Mouse (Mus musculus): Measurements from ENCODE around the gene Ctnnd1. TPM values are rescaled to one million over a fixed set of nuclear protein-coding genes. Genes with fewer than 3 reads are reported as not detected.

The Ctnnd1 gene
- polyA plus RNA-seq (2012; fragmentation: generic; extraction: Trizol): 79.9 TPM
- long read RNA-seq, experiment 1, partial matches to known transcripts: 3 of 20 reads
- long read RNA-seq, experiment 1, other reads (novel, unspliced or antisense): 17 of 20 reads
- long read RNA-seq, experiment 2, full-length matches to known transcripts: 14 of 142 reads
- long read RNA-seq, experiment 2, partial matches to known transcripts: 18 of 142 reads
- long read RNA-seq, experiment 2, other reads (novel, unspliced or antisense): 110 of 142 reads

GRCm38 (mm10) chr2:84650464-84651195 lies at the start of gene Ctnnd1:
TSS of gene Ctnnd1 (minus strand) at chr2:84650765.
- Histone ChIP-seq H3K36me3 (ENCODE audit: control insufficient read depth, insufficient read depth) (peaks cover 12% of the 10 kb centered on the region), H3K4me3 (ENCODE audit: insufficient read depth, poor library complexity, severe bottlenecking) (peak within 1 kb of the TSS; percentile 84), H3K79me2 (ENCODE audit: control insufficient read depth, insufficient read depth) (peaks cover 53% of the 10 kb centered on the region), H3K79me3 (ENCODE audit: low read depth) (peaks cover 47% of the 10 kb centered on the region), H3ac (ENCODE audit: control insufficient read depth, insufficient read length, low read depth) (peak within 1 kb of the TSS; percentile 80), H3K27me3 (ENCODE audit: control insufficient read depth, insufficient read depth, insufficient read length) (no peaks in the 10 kb centered on the region)
- TF ChIP-seq MYOD1 (IDR thresholded peaks at IDR 0.05; ENCODE audit: control insufficient read depth, insufficient read length, low read depth) (no peak), FOSL1 (IDR thresholded peaks at IDR 0.05; ENCODE audit: insufficient read depth, low read length, poor library complexity, severe bottlenecking) (no peak), CEBPB (IDR thresholded peaks at IDR 0.05; ENCODE audit: low read depth) (no peak), MYOG (IDR thresholded peaks at IDR 0.05; ENCODE audit: control insufficient read depth, extremely low read depth, insufficient read length) (no peak), USF1 (IDR thresholded peaks at IDR 0.05; ENCODE audit: low read depth) (no peak), MAX (IDR thresholded peaks at IDR 0.05) (no peak), CTCF (IDR thresholded peaks at IDR 0.05; ENCODE audit: control insufficient read depth, insufficient read depth, insufficient read length) (no peak)

- H3K36me3 ChIP-seq (ENCODE audit: control insufficient read depth, insufficient read depth): peaks cover 83% of the 10 kb centered on the region
- TF ChIP-seq FOSL1 (IDR thresholded peaks at IDR 0.05; ENCODE audit: insufficient read depth, low read length, poor library complexity, severe bottlenecking) (no peak), MYOG (IDR thresholded peaks at IDR 0.05; ENCODE audit: control insufficient read depth, extremely low read depth, insufficient read length) (no peak), CTCF (IDR thresholded peaks at IDR 0.05; ENCODE audit: control insufficient read depth, insufficient read depth, insufficient read length) (no peak), MAX (IDR thresholded peaks at IDR 0.05) (no peak), CEBPB (IDR thresholded peaks at IDR 0.05; ENCODE audit: low read depth) (no peak), MYOD1 (IDR thresholded peaks at IDR 0.05; ENCODE audit: control insufficient read depth, insufficient read length, low read depth) (no peak), USF1 (IDR thresholded peaks at IDR 0.05; ENCODE audit: low read depth) (no peak)
- H3ac ChIP-seq (ENCODE audit: control insufficient read depth, insufficient read length, low read depth): no peak overlapping the region
- H3K79me2 ChIP-seq (ENCODE audit: control insufficient read depth, insufficient read depth): no peaks in the 10 kb centered on the region
- H3K27me3 ChIP-seq (ENCODE audit: control insufficient read depth, insufficient read depth, insufficient read length): no peaks in the 10 kb centered on the region
- H3K79me3 ChIP-seq (ENCODE audit: low read depth): no peaks in the 10 kb centered on the region
- no peak overlapping the region for H3K4me3 ChIP-seq (ENCODE audit: insufficient read depth, poor library complexity, severe bottlenecking)
Measured at GRCm38 (mm10) chr2:84695007-84695695, 44.6 kb upstream of the Ctnnd1 start.

- no peaks in the 10 kb centered on the region for H3K79me3 ChIP-seq (ENCODE audit: low read depth)
- no peak overlapping the region for H3ac ChIP-seq (ENCODE audit: control insufficient read depth, insufficient read length, low read depth)
- H3K36me3 ChIP-seq (ENCODE audit: control insufficient read depth, insufficient read depth): peaks cover 95% of the 10 kb centered on the region
- H3K79me2 ChIP-seq (ENCODE audit: control insufficient read depth, insufficient read depth): no peaks in the 10 kb centered on the region
- TF ChIP-seq MYOD1 (IDR thresholded peaks at IDR 0.05; ENCODE audit: control insufficient read depth, insufficient read length, low read depth) (no peak), USF1 (IDR thresholded peaks at IDR 0.05; ENCODE audit: low read depth) (no peak), CTCF (IDR thresholded peaks at IDR 0.05; ENCODE audit: control insufficient read depth, insufficient read depth, insufficient read length) (no peak), MYOG (IDR thresholded peaks at IDR 0.05; ENCODE audit: control insufficient read depth, extremely low read depth, insufficient read length) (no peak), FOSL1 (IDR thresholded peaks at IDR 0.05; ENCODE audit: insufficient read depth, low read length, poor library complexity, severe bottlenecking) (no peak), CEBPB (IDR thresholded peaks at IDR 0.05; ENCODE audit: low read depth) (no peak), MAX (IDR thresholded peaks at IDR 0.05) (no peak)
- H3K4me3 ChIP-seq (ENCODE audit: insufficient read depth, poor library complexity, severe bottlenecking): no peak overlapping the region
- H3K27me3 ChIP-seq (ENCODE audit: control insufficient read depth, insufficient read depth, insufficient read length): no peaks in the 10 kb centered on the region
Measured at GRCm38 (mm10) chr2:84690050-84690449, 39.5 kb upstream of the Ctnnd1 start.

GRCm38 (mm10) chr2:84688080-84688844 lies 37.7 kb upstream of the Ctnnd1 start:
- no peak overlapping the region for H3ac ChIP-seq (ENCODE audit: control insufficient read depth, insufficient read length, low read depth)
- H3K79me2 ChIP-seq (ENCODE audit: control insufficient read depth, insufficient read depth): no peaks in the 10 kb centered on the region
- no peaks in the 10 kb centered on the region for H3K79me3 ChIP-seq (ENCODE audit: low read depth)
- H3K36me3 ChIP-seq (ENCODE audit: control insufficient read depth, insufficient read depth): peaks cover 81% of the 10 kb centered on the region
- no peaks in the 10 kb centered on the region for H3K27me3 ChIP-seq (ENCODE audit: control insufficient read depth, insufficient read depth, insufficient read length)
- TF ChIP-seq CEBPB (IDR thresholded peaks at IDR 0.05; ENCODE audit: low read depth): no peak
- no peak for TF ChIP-seq FOSL1 (IDR thresholded peaks at IDR 0.05; ENCODE audit: insufficient read depth, low read length, poor library complexity, severe bottlenecking)
- TF ChIP-seq CTCF (IDR thresholded peaks at IDR 0.05; ENCODE audit: control insufficient read depth, insufficient read depth, insufficient read length): no peak
- H3K4me3 ChIP-seq (ENCODE audit: insufficient read depth, poor library complexity, severe bottlenecking): no peak overlapping the region

- peaks cover 35% of the 10 kb centered on the region for H3K36me3 ChIP-seq (ENCODE audit: control insufficient read depth, insufficient read depth)
- H3ac ChIP-seq (ENCODE audit: control insufficient read depth, insufficient read length, low read depth): no peak overlapping the region
- no peak overlapping the region for H3K4me3 ChIP-seq (ENCODE audit: insufficient read depth, poor library complexity, severe bottlenecking)
- peaks cover 15% of the 10 kb centered on the region for H3K79me3 ChIP-seq (ENCODE audit: low read depth)
- TF ChIP-seq FOSL1 (IDR thresholded peaks at IDR 0.05; ENCODE audit: insufficient read depth, low read length, poor library complexity, severe bottlenecking) (no peak), CEBPB (IDR thresholded peaks at IDR 0.05; ENCODE audit: low read depth) (no peak), MAX (IDR thresholded peaks at IDR 0.05) (no peak)
- no peaks in the 10 kb centered on the region for H3K27me3 ChIP-seq (ENCODE audit: control insufficient read depth, insufficient read depth, insufficient read length)
- H3K79me2 ChIP-seq (ENCODE audit: control insufficient read depth, insufficient read depth): peaks cover 31% of the 10 kb centered on the region
Measured at GRCm38 (mm10) chr2:84682605-84683183, 32.1 kb upstream of the Ctnnd1 start.

Measured in C2C12 (cell line).